Mouse (Mus musculus): ENCODE results near the gene Bik.
A peak's percentile ranks its signal among the peaks of the same experiment; 100 is the strongest.

The Bik gene

DNA sequence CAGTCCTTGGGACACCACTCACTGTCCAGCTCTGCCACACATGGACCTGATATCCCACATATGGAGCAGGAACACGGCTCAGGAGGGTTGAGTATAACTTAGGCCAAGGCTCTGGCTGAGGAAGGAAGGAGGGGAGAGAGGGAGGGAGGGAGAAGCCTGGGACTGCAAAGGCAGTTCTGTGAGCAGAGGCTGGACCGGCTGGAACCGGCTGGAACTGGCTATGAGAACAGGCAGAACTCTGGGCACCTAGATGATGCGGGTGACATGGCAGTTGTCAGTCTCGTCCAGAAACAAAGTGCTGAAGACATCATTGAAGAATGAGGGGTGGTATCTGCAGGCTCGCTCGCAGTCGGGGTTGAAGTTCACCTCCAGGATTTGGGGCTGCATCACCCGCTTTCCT, 50.0 kb downstream of the Bik start:
- no peak for DNase-seq (ENCODE audit: inconsistent age in 2 of 2, low spot score in 1 of 2)

DNA sequence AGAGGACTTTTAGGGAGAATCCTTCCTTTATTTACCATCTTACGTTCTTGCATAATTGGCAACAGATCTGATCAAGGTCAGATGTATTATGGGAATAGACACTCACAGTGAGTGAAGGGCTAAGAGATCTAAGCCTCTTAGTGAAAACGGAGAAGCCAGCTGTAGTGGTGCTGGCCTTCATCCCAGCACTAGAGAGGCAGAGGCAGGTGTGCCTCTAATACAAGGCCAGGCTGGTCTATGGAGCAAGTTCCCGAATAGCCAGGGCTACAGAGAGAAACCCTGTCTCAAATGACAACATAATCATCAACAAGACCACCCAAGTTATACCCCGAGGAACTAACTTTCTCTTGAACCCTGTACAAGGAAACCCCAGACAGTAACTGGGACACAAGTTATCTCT, 56.3 kb downstream of the Bik start:
- DNase-seq (ENCODE audit: inconsistent age in 2 of 2, low spot score in 1 of 2) = no peak

DNA sequence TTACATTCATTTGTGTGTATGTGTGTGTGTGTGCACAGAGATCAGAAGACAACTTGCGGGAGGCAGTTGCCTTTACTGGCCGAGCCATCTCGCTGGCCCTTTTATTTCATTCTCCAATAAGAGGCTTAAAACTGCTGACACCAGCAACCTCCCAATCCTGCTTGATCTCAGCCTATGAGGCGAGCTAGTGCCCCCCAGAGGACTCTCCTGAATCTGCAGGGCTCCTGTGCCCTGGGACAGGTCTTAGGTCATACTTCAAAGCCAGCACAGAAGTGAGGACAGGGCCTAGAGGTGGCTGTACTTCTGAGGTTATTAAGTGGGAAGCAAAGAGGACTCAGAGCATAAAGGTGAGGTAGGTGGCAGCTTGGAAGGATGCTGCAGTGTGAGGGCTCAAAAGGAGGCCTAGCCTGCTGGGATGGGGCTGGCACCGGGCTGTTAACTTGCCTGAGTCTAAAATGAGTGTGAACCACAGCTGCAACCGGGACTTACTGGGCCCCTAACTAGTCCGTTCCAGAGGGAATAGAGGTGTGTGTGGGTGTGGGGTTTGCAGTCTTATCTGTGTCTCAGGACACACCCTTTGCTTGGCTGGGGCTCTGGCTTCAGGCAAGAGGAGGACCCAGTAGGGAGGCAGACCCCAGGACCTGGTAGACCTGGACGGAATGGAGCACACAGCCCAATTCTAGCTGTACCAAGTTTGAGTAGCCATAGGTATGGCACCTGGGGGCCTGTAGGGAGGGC, 56.9 kb downstream of the Bik start:
- DNase-seq (ENCODE audit: inconsistent age in 2 of 2, low spot score in 1 of 2) = peak; percentile 78 to 91

DNA sequence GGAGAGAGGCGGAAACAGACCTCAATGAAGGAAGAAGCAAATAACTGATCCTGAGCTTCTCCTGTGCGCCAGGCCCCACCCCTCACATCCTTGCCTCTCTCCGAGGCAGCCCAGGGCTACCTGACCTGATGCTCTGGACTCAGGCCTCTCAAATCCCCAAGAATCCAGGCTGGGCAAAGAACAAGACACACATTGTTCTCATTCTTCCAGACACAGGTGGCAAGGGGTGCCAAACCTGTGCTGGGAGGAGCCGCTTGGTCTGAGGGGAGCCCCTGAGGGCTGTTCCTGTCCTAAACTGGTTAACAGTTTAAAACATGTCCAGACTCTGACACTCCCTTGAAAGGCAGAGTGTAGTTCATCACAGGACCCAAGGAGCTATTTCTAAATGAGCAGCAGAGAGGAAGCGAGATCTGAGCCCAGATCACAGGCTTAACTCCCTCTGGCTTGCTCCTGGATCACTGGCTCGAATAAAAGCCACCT, 58.1 kb downstream of the Bik start:
- DNase-seq (ENCODE audit: inconsistent age in 2 of 2, low spot score in 1 of 2) = no peak

DNA sequence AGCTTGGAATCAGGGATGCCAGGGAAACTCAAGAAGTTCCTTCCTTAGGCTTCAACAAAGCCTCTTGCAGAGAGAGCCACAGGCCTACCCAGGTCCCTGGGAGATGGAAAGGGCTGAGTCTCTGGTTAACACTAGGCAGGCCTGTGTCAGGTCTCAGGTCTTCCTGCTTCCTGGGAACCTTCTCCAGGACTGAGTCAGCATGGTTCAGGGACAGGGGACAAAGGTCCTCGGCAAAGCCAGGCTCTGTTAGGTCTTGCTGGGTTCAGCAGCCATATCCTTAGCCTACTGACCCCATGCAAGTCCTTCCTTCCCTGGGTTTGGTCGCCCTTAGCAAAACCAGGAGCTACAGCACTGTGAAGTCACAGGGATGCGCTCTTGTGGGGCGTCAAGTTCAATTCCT, 64.2 kb downstream of the Bik start:
- peak in 1 of 2 experiments; percentile 41 for DNase-seq (ENCODE audit: inconsistent age in 2 of 2, low spot score in 1 of 2)

DNA sequence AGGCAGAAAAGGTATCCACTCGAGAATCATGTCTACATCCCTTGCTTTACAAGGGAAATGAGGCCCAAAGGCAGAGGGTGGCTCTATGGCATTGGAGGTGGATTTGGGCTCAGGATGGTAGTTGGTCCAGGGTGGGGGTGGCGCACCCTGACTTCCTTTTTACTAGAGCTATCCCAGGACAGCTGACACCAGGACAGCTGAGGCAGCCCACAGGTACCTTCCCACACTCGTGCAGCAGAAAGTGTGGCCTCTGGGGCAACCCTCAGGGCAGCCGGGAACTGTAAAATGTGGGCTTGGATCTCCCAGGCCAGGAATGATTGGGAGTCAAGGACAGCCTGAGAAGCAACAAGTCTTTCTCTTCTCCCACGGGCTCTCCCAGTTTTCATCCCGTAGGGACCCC, 65.1 kb downstream of the Bik start:
- no peak for DNase-seq (ENCODE audit: inconsistent age in 2 of 2, low spot score in 1 of 2)

DNA sequence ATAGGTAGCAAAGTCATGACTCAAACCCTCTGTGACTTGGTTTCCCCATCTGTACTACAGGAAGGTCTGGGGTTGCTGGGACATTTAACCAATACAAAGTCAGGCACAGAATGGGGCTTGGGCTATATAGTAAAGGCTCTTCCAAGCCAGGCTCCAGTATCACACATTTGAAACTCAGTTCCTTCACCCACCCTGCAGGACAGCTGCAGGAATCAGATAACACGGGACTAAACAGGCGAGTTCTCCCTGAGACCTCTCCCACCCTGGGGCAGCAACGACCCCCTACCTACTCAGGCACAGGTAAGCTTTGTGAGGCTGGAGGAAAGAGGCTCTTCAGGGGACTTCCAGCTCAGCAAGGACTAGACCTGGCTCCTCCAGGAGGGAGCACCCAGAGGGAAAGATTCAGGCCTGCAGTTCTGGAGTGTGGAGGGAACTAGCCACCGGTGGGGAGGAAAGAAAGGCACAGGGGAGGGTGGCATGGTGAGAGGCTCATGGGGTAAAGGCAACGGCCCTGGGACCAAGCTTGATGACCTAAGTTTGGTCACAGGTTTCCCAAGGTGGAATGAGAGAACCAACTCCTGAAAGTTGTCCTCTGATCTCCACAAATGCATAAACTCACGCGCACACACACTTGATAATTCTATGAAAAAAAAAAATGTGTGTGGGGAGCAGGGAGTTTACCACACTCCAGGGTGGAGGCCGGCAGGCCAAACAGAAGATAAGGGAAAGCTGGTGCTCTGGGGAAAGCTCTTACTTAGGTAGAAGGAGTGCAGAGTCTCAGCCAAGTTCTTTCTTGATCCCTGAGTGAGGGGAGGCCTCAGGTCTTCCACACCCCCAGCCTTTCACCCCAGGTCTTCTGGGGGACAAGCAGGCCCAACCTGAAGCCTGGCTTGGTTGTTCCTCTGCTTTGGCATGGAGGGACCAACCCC, 65.9 kb downstream of the Bik start:
- DNase-seq (ENCODE audit: inconsistent age in 2 of 2, low spot score in 1 of 2) = no peak

DNA sequence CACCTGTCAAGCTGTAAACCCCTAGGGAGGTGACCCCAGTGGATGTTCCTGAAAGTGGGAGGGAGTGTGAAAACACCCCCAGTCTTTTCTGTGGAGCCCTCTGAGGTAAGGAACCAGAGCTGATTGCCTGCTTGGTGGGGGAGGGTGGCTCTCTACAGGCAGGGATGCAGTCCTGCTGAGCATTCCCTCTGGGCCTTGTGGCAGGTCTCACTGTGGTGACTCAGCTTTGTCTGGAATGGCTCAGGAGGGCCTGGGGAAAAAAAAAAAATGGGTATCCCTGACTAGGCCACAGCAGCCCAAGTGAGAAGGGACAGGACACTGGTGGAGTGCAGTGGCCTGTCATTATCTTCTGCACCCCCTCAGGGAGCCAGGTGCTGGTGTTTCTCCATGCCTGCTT, 66.5 kb downstream of the Bik start:
- DNase-seq (ENCODE audit: inconsistent age in 2 of 2, low spot score in 1 of 2) = peak; percentile 61 to 77

DNA sequence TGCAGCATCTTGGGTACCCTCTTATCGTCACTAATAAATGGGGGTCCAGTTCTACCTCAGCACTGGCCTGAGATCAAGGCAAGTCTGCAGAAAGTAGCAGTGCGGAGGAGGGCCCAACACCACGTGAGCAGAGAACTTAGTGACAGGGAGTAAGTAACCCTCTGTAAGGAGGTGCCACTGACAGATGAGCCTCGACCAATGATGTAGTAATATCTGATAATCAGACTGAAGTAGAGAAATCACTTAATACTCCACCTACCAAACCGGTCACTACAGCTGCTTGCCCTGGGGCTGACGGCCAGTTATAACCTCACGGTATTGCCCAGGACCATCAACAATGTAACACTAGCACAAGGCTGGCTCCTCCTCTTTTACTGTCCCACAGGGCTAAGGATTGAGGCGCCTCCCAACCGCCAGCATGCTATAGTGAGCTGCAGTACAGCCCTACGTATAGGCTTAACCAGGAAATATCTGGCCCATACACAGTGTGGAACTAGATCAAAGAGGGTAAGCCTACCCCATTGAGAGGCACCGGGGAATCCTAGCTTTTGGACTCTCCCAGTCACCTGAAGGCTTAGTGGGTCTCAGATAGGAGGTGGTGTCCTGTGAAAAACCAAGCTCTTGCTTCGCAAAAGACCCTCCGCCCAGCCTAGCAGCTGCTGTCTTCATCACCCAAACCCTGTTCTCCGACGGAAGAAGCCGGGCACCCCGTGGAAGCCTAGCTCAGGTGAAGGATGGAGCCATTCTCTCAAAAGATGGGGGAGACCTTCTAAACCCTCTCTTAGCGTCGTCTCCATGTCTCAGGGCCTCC, 67.2 kb downstream of the Bik start:
- DNase-seq (ENCODE audit: inconsistent age in 2 of 2, low spot score in 1 of 2) = peak in 1 of 2 experiments; percentile 47
